Mouse (Mus musculus) C3H10T1/2 (cell line): ENCODE data around the gene Ehbp1l1. TPM values are rescaled to one million over a fixed set of nuclear protein-coding genes. Genes with fewer than 3 reads are reported as not detected.

ENCODE experiments used
- polyA plus RNA-seq, 2 experiments: library from polyadenylated mRNA; unstranded; fragments of >200 nt; fragmentation: generic; extraction: Trizol; gene quantifications; one replicate each; pipeline ENCODE4 v1.2.1; 2012; ENCODE audit warnings: missing spikeins in 2 of 2

Ehbp1l1 gene
- polyA plus RNA-seq: 10 to 100 TPM; 24.1 to 35.5 TPM

GRCm38 (mm10) chr19:5725767-5726515 lies at the start of gene Ehbp1l1:
Gene Ehbp1l1, minus strand, starts transcription at chr19:5726317.

GRCm38 (mm10) chr19:5770925-5771860 lies 45.1 kb upstream of the Ehbp1l1 start, which contains the start of gene Scyl1:
Gene Scyl1, minus strand, starts transcription at chr19:5771419.

GRCm38 (mm10) chr19:5740320-5741317 lies 14.5 kb upstream of the Ehbp1l1 start, which contains the start of gene Ltbp3:
Gene Ltbp3, plus strand, starts transcription at chr19:5740904.

GRCm38 (mm10) chr19:5729444-5729815 lies 3.3 kb upstream of the Ehbp1l1 start, which contains the start of gene Fam89b:
Gene Fam89b, minus strand, starts transcription at chr19:5729653.

GRCm38 (mm10) chr19:5704163-5704800 lies 21.8 kb downstream of the Ehbp1l1 start, which contains the start of gene Kcnk7:
Gene Kcnk7, plus strand, starts transcription at chr19:5704367.

GRCm38 (mm10) chr19:5688200-5689087 lies 37.7 kb downstream of the Ehbp1l1 start, which contains the start of the genes Map3k11 and Pcnx3:
Gene Map3k11, plus strand, starts transcription at chr19:5688742.
Gene Pcnx3, minus strand, starts transcription at chr19:5688908.

GRCm38 (mm10) chr19:5662981-5663913 lies 62.9 kb downstream of the Ehbp1l1 start, which contains the start of gene Sipa1:
Gene Sipa1, minus strand, starts transcription at chr19:5663707.

Other genes starting within 250 kb of the Ehbp1l1 start
- gene Mus81, start 237.9 kb downstream of the Ehbp1l1 start, polyA plus RNA-seq: 10 to 100 TPM; 60.9 to 64.0 TPM
- gene Cfl1, start 235.9 kb downstream of the Ehbp1l1 start, polyA plus RNA-seq: 1,000 to 10,000 TPM; 1,421 to 2,469 TPM
- under 1 TPM; 0.05 to 0.50 TPM for gene 1700020D05Rik, start 222.5 kb downstream of the Ehbp1l1 start, polyA plus RNA-seq
- gene Snx32, start 215.8 kb downstream of the Ehbp1l1 start, polyA plus RNA-seq: 1 to 10 TPM; 1.8 to 8.4 TPM
- gene Ovol1, start 165.7 kb downstream of the Ehbp1l1 start, polyA plus RNA-seq: under 1 TPM in 1 of 2 experiments, not detected in 1; 0.02 TPM
- 1 to 10 TPM; 6.6 to 7.6 TPM for gene Ap5b1, start 158.3 kb downstream of the Ehbp1l1 start, polyA plus RNA-seq
- 100 to 1,000 TPM; 102 to 285 TPM for gene Rnaseh2c, start 124.4 kb downstream of the Ehbp1l1 start, polyA plus RNA-seq
- gene Kat5, start 116.1 kb downstream of the Ehbp1l1 start, polyA plus RNA-seq: 10 to 100 TPM; 20.8 to 66.9 TPM
- gene Rela, start 88.8 kb downstream of the Ehbp1l1 start, polyA plus RNA-seq: 10 to 100 TPM; 47.2 to 73.0 TPM
- gene Sipa1, start 62.6 kb downstream of the Ehbp1l1 start, polyA plus RNA-seq: 10 to 100 TPM; 21.0 to 36.8 TPM
- 10 to 100 TPM; 11.6 to 19.5 TPM for gene Map3k11, start 37.6 kb downstream of the Ehbp1l1 start, polyA plus RNA-seq
- gene Pcnx3, start 37.4 kb downstream of the Ehbp1l1 start, polyA plus RNA-seq: 10 to 100 TPM; 16.2 to 56.0 TPM
- gene Kcnk7, start 21.9 kb downstream of the Ehbp1l1 start, polyA plus RNA-seq: under 1 TPM; 0.02 to 0.18 TPM
- 100 to 1,000 TPM; 158 to 183 TPM for gene Fam89b, start 3.3 kb upstream of the Ehbp1l1 start, polyA plus RNA-seq
- gene Ltbp3, start 14.6 kb upstream of the Ehbp1l1 start, polyA plus RNA-seq: 100 to 1,000 TPM; 107 to 343 TPM
- gene Scyl1, start 45.1 kb upstream of the Ehbp1l1 start, polyA plus RNA-seq: 10 to 100 TPM; 46.7 to 81.2 TPM
- gene Frmd8, start 149.0 kb upstream of the Ehbp1l1 start, polyA plus RNA-seq: 10 to 100 TPM; 22.0 to 31.9 TPM
- gene Slc25a45, start 151.5 kb upstream of the Ehbp1l1 start, polyA plus RNA-seq: 10 to 100 TPM in 1 of 2 experiments, 1 to 10 TPM in 1; 4.8 to 25.6 TPM
- gene Tigd3, start 167.8 kb upstream of the Ehbp1l1 start, polyA plus RNA-seq: 1 to 10 TPM in 1 of 2 experiments, under 1 TPM in 1; 0.46 to 1.5 TPM
- gene Dpf2, start 186.7 kb upstream of the Ehbp1l1 start, polyA plus RNA-seq: 10 to 100 TPM; 36.2 to 93.5 TPM
- 10 to 100 TPM; 28.5 to 39.7 TPM for gene Cdc42ep2, start 198.5 kb upstream of the Ehbp1l1 start, polyA plus RNA-seq
- 10 to 100 TPM; 33.2 to 41.9 TPM for gene Pola2, start 237.9 kb upstream of the Ehbp1l1 start, polyA plus RNA-seq